Mouse (Mus musculus) ES-E14 (cell line): ENCODE data around the gene Gm20894. TPM values are rescaled to one million over a fixed set of nuclear protein-coding genes. Genes with fewer than 3 reads are reported as not detected.
"Not testable (repeated sequence)": the region's sequence is repeated elsewhere in the genome, so short reads cannot be mapped to it uniquely, and the experiment has no call there.

Source experiments
- DNase-seq: peaks from one replicate; pipeline ENCODE4 v3.0.0-alpha.2; 2013; ENCODE audit warnings: low read depth, low spot score
- H3K27ac ChIP-seq: 2 replicates; pipeline ENCODE4 v1.5.1; 2012; ENCODE audit warnings: low read depth, mild to moderate bottlenecking, low read length, moderate library complexity, mixed read lengths; ENCODE audit not compliant: poor library complexity, insufficient read depth, severe bottlenecking
- H3K36me3 ChIP-seq: 2 replicates; pipeline ENCODE4 v1.6.1; 2012; ENCODE audit warnings: mild to moderate bottlenecking, low read length, moderate library complexity, mixed read lengths; ENCODE audit not compliant: control insufficient read depth, poor library complexity, insufficient read depth, severe bottlenecking
- H3K4me1 ChIP-seq, 2 experiments: fragments of 150-350 bp in 1 of 2; sonication (generic) in 1 of 2; 2 replicates each; pipeline ENCODE4 v1.6.1; 2012; ENCODE audit warnings: low read length in 2 of 2, mild to moderate bottlenecking in 1 of 2, mixed read lengths in 1 of 2; ENCODE audit not compliant: control insufficient read depth in 2 of 2, insufficient read depth in 2 of 2, poor library complexity in 1 of 2
- H3K4me3 ChIP-seq, 2 experiments: fragments of 150-350 bp in 1 of 2; sonication (generic) in 1 of 2; 2 replicates each; pipeline ENCODE4 v1.5.1; 2012; ENCODE audit warnings: low read length in 2 of 2, low read depth in 1 of 2, mild to moderate bottlenecking in 1 of 2, mixed read lengths in 1 of 2; ENCODE audit not compliant: insufficient read depth in 1 of 2, poor library complexity in 1 of 2, severe bottlenecking in 1 of 2
- H3K9ac ChIP-seq: 2 replicates; pipeline ENCODE4 v1.6.1; 2012; ENCODE audit warnings: low read depth, mild to moderate bottlenecking, low read length, mixed read lengths; ENCODE audit not compliant: poor library complexity, insufficient read depth, severe bottlenecking
- H3K9me3 ChIP-seq: fragments of 150-350 bp; sonication (generic); 2 replicates; pipeline ENCODE4 v1.6.1; 2012; ENCODE audit warnings: low read depth, mild to moderate bottlenecking, low read length; ENCODE audit not compliant: control insufficient read depth, insufficient read depth
- in situ Hi-C, 2 experiments: fragments of 600-800 bp; cut with MboI; formaldehyde crosslinking; loops; one replicate each; pipeline ENCODE4 v1.15.1; 2025; ENCODE audit warnings: low sequenced_read_pairs in 2 of 2, inconsistent platforms in 1 of 2; ENCODE audit not compliant: unreplicated experiment in 2 of 2
- total RNA-seq: library from RNA; depleted of rRNA; stranded (reverse); fragments of 300-350 nt; gene quantifications from 2 replicates; pipeline ENCODE4 v1.2.3, GENCODE M21; 2012; rRNA removed

The Gm20894 gene
- not detected in 2 replicates for total RNA-seq

GRCm38 (mm10) chrY:28271412-28271811 is at the start of gene Gm20894:
Gene Gm20894 (minus strand): TSS chrY:28271512.
- in situ Hi-C loops, DNase-seq, H3K4me3 ChIP-seq, H3K27ac ChIP-seq, H3K36me3 ChIP-seq, H3K4me1 ChIP-seq, H3K9ac ChIP-seq, H3K9me3 ChIP-seq: not testable (repeated sequence)
